Mouse (Mus musculus) stomach, postnatal 0 days (tissue): Measurements from ENCODE around the gene Slco6d1. TPM values are rescaled to one million over a fixed set of nuclear protein-coding genes. Genes with fewer than 3 reads are reported as not detected.
"Not testable (repeated sequence)": the region's sequence is repeated elsewhere in the genome, so short reads cannot be mapped to it uniquely, and the experiment has no call there.

Experiments
- ATAC-seq: fragments of 200-750 bp; cut with Nextera tagmentation; 2 replicates; pipeline ENCODE4 v1.8.0; 2017; ENCODE audit not compliant: low FRiP score, low TSS enrichment
- DNase-seq: peaks from one replicate; pipeline ENCODE4 v3.0.0-alpha.2; 2016; ENCODE audit warnings: low spot score
- H3K27ac ChIP-seq: fragments of 300-500 bp; sonication (generic); replicated peaks from 2 replicates; pipeline ENCODE4 v1.5.1; 2014; ENCODE audit warnings: mild to moderate bottlenecking, control low read depth
- H3K27me3 ChIP-seq: fragments of 300-500 bp; sonication (generic); 2 replicates; pipeline ENCODE4 v1.6.1; 2014; ENCODE audit warnings: low read length; ENCODE audit not compliant: control insufficient read depth, insufficient read depth
- H3K36me3 ChIP-seq: fragments of 300-500 bp; sonication (generic); 2 replicates; pipeline ENCODE4 v1.6.1; 2014; ENCODE audit warnings: low read length, mixed read lengths; ENCODE audit not compliant: control insufficient read depth, insufficient read depth
- H3K4me1 ChIP-seq: fragments of 300-500 bp; sonication (generic); replicated peaks from 2 replicates; pipeline ENCODE4 v1.6.1; 2014; ENCODE audit warnings: antibody characterized with exemption; ENCODE audit not compliant: control insufficient read depth, insufficient read depth
- H3K4me2 ChIP-seq: fragments of 300-500 bp; sonication (generic); replicated peaks from 2 replicates; pipeline ENCODE4 v1.6.1; 2014; ENCODE audit warnings: low read depth, mild to moderate bottlenecking, control low read depth, moderate library complexity
- H3K4me3 ChIP-seq: fragments of 300-500 bp; sonication (generic); 2 replicates; pipeline ENCODE4 v1.5.1; 2014; ENCODE audit warnings: low read depth, low read length, control low read depth
- H3K9ac ChIP-seq: fragments of 300-500 bp; sonication (generic); 2 replicates; pipeline ENCODE4 v1.6.1; 2014; ENCODE audit warnings: mild to moderate bottlenecking, low read length, control low read depth, mixed read lengths
- H3K9me3 ChIP-seq: fragments of 300-500 bp; sonication (generic); 2 replicates; pipeline ENCODE4 v1.6.1; 2016; ENCODE audit warnings: low read length; ENCODE audit not compliant: control insufficient read depth
- CTCF ChIP-seq: IDR thresholded peaks from 2 replicates; pipeline ENCODE4 v1.5.1; 2016; ENCODE audit warnings: antibody characterized with exemption, low read depth, mild to moderate bottlenecking, moderate library complexity
- EP300 ChIP-seq: optimal IDR thresholded peaks from 2 replicates; pipeline ENCODE3; 2016; ENCODE audit warnings: antibody characterized with exemption
- WGBS: fragments of 180-500 bp; shearing (Covaris S2); extraction: QIAGEN DNeasy Blood & Tissue Kit; methylation state at CpG from one replicate; pipeline ENCODE4 v1.1.7; 2014; 5-methylcytosine and 5-hydroxymethylcytosine counted together
- polyA plus RNA-seq: library from polyadenylated mRNA; unstranded; fragments of >200 nt; fragmentation: Nextera tagmentation; extraction: Ambion mirVana; gene quantifications from 2 replicates; pipeline ENCODE4 v1.2.1, GENCODE M21; 2015

Slco6d1 gene
- 0.04 TPM in 1 of 2 replicates, not detected in the other for polyA plus RNA-seq

DNA sequence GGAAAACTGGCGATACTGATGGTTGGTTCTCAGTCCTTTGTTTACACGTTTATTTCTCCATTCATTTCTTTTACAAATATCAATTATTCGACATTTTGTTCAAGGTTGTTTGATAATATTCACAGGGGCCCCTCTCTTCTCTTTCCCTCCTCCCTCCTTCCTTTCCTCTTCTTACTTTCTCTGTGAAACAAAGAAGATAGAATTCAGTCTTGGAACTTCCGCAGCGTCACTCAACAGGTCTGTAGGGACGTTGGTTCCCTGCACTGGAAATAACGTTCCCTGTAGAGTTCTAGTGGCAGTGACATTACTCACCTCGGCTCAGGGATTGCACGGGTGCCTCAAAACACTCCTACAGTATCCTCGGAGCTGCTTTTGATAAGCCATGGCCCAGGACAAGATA, at the start of gene Slco6d1:
Slco6d1 (plus strand) TSS at position 301 of the 400 bp plus-strand sequence.
- Histone ChIP-seq H3K36me3 (no peaks in the 10 kb centered on the region), H3K27ac (no peak within 1 kb of the TSS), H3K4me1 (no peaks in the 10 kb centered on the region), H3K4me3 (no peak within 1 kb of the TSS), H3K9me3 (no peaks in the 10 kb centered on the region), H3K4me2 (no peak within 1 kb of the TSS), H3K27me3 (no peaks in the 10 kb centered on the region), H3K9ac (no peak within 1 kb of the TSS)
- DNase-seq = no peak
- TF ChIP-seq CTCF (no peak), EP300 (no peak)
- ATAC-seq = no peak
- WGBS = 86% methylated on average over 10 of the region's 10 CpGs

DNA sequence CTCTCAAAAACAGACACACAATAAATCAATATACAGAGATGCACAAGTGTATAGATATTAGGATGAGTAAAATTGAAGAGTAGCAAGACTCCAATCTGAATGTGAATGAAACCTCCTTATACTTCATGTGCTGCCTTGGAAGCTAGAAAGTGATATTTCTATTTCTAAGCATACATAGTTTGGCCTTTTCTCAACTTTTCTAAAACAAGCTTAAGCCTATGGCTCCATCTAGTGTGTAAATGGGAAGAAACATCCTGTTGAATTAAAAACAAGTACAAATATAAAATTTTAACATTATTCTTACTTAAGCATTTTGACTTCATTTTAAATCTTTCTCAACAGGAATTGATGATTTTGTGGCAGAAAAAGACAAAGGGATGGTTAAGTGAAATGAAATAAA, 28.9 kb upstream of the Slco6d1 start:
- Histone ChIP-seq H3K9me3 (no peaks in the 10 kb centered on the region), H3K4me3 (no peak overlapping the region), H3K27ac (no peak overlapping the region), H3K9ac (no peak overlapping the region), H3K4me2 (no peak overlapping the region), H3K4me1 (no peaks in the 10 kb centered on the region), H3K27me3 (no peaks in the 10 kb centered on the region), H3K36me3 (no peaks in the 10 kb centered on the region)
- DNase-seq (no peak), ATAC-seq (no peak)
- TF ChIP-seq EP300 (no peak), CTCF (peak; percentile 60)

DNA sequence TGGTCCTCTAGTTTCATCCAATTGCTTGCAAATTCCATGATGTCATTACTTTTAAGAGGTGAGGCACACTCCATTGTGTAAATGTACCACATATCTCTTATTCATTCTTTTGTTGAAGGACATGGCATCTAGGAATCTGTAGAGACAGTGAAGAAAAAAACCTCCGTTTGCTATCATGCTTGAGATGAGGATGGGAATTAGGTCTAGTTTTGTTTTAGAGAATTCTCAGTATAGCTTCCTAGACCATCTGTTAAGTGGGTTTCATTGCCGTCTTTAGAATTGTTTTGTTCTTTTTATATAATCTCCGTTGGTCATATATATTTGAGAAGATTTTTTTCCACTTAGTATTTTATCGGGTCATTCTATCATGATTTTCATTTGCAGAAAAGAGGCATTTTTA, 27.0 kb downstream of the Slco6d1 start:
- Histone ChIP-seq H3K36me3 (no peaks in the 10 kb centered on the region), H3K4me1 (no peaks in the 10 kb centered on the region), H3K9ac (no peak overlapping the region), H3K9me3 (no peaks in the 10 kb centered on the region), H3K27ac (no peak overlapping the region), H3K27me3 (no peaks in the 10 kb centered on the region), H3K4me3 (no peak overlapping the region), H3K4me2 (no peak overlapping the region)
- DNase-seq = no peak
- no peak for ATAC-seq
- TF ChIP-seq EP300 (no peak), CTCF (no peak)
- WGBS = 79% methylated on average over 4 of the region's 4 CpGs

DNA sequence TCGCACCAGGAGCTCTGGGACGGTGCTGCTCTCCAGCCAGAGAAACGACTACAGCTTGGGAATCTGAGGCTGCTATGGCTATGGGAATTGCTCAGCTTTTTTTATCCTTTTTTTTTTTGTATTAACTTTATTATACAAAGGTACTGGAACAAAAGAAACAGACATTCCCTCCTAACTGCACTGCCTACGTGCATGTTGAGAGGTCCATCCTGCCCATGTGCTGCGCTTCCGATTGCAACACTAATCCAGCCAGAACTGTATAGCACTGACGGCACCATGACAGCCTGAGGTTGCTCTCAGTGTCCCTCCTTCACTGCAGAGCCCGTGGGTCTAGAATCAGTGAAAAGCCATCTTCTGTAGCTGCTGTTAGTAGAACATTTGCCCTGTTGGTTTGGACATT, 38.3 kb downstream of the Slco6d1 start:
- not testable (repeated sequence) for H3K9me3 ChIP-seq, DNase-seq, H3K4me2 ChIP-seq, ATAC-seq, H3K4me3 ChIP-seq, H3K4me1 ChIP-seq, H3K27ac ChIP-seq, H3K27me3 ChIP-seq, H3K9ac ChIP-seq, H3K36me3 ChIP-seq
- WGBS = 83% methylated on average over 8 of the region's 8 CpGs

DNA sequence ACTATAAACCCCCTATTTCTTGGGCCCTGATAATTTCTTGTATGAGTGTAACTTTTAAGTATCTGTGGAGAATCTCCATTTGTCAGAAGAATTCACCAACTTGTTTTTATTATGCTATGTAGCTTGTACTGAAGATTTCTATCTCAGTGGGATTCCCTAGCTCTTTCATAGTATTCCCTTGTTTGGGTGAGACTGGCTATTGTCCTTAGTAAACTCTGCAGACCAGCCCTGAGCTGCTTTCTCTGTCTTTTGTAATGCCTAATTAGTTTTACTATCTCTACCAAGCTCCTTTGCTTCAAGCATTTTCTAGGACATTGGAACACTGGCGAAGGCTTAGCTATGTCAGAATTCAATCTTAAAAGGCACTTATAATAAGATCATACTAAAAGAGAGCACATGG, 55.5 kb downstream of the Slco6d1 start:
- H3K27me3 ChIP-seq, ATAC-seq, DNase-seq, H3K9me3 ChIP-seq, H3K4me1 ChIP-seq, H3K4me3 ChIP-seq, H3K36me3 ChIP-seq, H3K4me2 ChIP-seq, H3K27ac ChIP-seq, H3K9ac ChIP-seq: not testable (repeated sequence)
- 87% methylated on average over 1 of the region's 1 CpGs for WGBS

DNA sequence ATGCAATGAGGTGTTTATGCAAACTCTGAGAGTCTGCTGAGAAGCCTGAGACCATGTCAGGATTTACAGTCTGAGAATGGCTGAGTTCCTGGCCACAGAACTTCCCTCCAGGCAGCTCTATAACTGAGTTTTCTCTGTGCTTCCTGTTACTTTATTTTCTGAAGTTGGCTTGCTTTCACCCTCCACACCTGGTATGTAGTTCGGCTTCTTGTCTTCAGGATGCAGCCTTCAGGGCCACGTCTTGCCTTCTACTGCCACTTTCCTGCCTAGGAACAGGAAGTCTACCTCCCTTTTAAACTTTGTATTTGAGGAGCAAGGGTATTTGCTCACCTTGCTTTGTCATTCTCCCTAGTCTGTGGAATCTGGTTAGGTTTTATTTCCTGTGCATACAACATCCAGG, 58.3 kb downstream of the Slco6d1 start:
- H3K4me1 ChIP-seq = no peaks in the 10 kb centered on the region
- no peaks in the 10 kb centered on the region for H3K9me3 ChIP-seq
- no peak overlapping the region for H3K27ac ChIP-seq
- no peaks in the 10 kb centered on the region for H3K36me3 ChIP-seq
- no peak for DNase-seq
- no peak for ATAC-seq
- H3K4me2 ChIP-seq = no peak overlapping the region
- H3K27me3 ChIP-seq = no peaks in the 10 kb centered on the region
- no peak overlapping the region for H3K4me3 ChIP-seq
- TF ChIP-seq EP300 = no peak
- TF ChIP-seq CTCF = no peak
- H3K9ac ChIP-seq = no peak overlapping the region
- 49% methylated on average over 2 of the region's 2 CpGs for WGBS
